Mouse (Mus musculus): Measurements from ENCODE around the gene Zbtb37.

Zbtb37 gene

DNA sequence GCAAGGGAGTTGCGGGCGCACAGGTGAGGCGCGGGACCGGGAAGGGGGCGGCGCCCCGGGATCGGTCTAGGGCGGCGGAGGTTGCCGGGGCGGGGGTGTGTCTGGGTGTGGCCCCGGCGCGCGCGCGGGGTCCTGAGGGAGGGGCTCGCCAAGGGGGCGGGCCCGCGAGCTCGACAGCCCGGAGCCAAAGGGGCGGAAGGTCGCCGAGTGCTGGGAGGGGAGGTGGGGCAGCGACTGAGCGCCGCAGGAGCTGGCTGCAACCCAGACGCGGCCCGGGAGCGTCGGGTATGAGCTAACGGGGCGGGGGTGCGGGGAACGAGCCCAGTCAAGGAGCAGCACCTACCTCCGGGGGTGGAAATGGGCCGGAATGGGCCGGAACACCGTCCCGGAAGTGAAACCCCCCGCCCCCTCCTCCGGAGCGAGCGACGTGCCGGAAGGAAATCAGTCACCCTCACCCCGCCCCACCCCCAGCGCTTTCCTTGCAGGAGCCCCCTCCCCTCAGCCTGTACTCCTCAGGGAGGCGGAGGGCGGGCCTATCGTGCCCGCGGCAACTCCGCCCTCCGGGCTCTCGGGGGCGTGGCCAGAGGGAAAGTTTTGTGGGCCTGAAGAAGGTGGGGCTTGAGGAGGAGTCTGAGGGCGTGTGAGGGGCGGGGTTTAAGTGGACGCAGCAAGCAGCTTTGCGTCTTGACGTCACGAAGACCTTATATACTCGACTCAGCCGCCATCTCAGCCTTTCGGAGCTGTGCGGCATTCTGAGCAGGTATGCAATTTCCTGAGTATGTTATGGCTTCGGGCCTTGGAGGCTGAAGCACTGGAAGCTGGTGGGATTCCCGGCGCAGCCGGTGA is at the start of gene Zbtb37:
Gene Zbtb37 (minus strand): TSS at position 415 of the 846 bp plus-strand sequence.
- peak; percentile 100 for DNase-seq

DNA sequence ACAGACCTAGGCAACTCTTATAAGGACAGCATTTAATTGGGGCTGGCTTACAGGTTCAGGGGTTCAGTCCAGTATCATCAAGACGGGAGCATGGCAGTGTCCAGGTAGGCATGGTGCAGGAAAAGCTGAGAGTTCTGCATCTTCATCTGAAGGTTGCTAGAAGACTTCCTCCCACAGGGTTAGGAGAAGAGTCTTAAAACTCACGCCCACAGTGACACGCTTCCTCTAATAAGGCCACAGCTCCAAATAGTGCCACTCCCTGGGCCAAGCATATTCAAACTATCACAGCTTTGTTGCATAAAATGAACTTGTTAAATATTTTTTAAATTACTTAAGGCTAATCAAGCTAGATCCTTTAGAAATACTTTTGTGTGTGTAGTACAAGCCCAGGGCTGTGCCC is 42.6 kb upstream of the Zbtb37 start:
- DNase-seq, result no peak

DNA sequence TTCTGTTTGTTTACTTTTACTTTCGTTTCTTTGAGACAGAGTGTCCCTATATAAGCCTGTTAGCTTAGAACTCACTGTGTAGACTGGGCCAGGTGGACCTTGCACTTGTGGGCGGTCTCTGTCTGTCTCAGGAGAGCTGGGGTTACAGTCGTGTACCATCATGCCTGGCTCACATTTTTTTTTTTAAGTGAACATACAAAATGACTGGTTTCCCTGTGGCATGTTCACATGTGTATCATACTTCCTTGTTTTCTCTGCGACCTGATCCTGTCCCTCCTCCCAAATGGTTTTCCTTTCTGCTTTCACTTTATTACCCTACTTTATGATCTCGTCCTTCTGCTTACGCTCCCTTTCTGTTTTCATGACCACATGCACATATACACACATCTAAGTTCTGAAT is 41.6 kb upstream of the Zbtb37 start:
- no peak for DNase-seq

DNA sequence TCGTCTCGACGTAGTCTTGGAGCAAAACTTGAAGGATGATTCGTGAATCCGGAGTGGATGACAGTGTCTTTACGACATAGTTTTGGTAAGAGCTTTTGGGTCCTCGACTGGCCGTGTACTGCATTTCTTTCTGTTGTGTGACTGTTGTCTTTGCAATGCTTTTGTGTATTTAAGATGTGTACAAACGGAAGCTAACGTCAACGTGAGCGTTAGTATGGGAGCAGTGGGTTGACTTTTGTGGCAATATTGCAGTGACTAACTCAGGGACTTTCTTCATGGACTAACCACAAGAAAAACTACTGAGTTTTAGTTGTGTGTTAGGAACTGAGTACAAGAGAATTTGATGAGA is 36.6 kb upstream of the Zbtb37 start:
- no peak for DNase-seq

DNA sequence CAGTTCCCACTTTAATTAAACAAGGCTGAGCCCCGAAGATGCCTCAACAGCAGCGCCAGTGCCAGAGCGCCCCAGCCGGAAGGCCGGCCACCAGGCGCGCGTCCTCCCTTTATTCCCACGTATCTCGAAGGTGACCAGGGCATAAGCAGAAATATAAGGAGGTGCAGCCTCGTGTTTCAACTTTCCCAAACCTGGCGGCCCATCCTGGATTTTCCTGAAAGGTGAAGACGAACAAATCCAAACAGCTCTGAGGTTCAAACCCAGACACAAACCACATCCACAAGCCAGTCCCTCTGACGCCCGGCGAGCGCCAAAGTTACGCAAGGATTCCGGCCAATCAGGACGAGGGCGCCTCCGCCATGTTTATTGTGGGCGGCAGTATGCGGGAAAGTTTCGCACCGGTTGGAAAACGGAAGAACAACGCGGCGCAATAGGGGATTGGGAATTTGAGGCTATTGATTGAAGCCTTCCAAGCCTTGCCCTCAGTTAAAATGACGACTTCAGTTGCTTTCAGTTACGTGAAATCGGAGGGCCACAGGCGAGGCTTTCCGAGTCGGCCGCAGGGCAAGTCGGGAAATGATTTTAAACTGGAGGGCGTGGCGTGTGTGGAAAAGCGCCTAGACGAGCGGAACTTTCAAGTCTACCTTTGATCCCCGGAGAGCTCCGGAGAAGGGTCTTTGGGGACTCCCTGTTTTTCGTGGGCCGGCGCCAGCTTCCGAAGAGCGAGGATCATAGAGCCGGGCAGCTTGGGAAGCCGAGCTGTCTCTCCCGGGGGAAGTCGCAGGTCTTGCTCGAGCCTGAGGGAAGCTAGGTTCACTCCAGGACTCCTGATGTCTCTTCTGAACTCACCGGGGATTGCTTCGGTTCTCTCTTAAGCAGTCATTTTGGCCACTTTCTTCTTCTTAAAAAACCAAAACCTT is 36.0 kb upstream of the Zbtb37 start, which contains the start of the genes Dars2 and Cenpl:
Gene Dars2 (minus strand): TSS at position 307 of the 920 bp plus-strand sequence.
Gene Cenpl (plus strand): TSS at position 362 of the 920 bp plus-strand sequence.
- DNase-seq, result peak; percentile 94

DNA sequence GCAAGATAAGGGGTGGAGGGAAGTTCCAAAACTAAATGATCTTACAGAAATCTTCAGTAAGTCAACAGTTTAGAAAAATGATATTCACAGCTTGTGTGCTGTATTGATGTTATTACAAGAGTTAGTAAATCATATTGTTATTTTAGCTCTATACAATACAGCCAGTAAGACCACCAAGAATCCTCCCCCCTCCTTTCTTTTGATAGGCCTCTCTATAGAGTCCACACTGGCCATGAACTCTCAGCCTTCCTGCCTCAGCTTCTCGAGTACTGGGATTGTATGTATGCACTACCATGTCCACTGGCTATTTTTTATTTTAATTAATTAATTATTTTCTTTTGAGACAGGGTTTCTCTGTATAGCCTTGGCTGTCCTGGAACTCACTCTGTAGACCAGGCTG is 28.7 kb upstream of the Zbtb37 start:
- DNase-seq, result no peak

DNA sequence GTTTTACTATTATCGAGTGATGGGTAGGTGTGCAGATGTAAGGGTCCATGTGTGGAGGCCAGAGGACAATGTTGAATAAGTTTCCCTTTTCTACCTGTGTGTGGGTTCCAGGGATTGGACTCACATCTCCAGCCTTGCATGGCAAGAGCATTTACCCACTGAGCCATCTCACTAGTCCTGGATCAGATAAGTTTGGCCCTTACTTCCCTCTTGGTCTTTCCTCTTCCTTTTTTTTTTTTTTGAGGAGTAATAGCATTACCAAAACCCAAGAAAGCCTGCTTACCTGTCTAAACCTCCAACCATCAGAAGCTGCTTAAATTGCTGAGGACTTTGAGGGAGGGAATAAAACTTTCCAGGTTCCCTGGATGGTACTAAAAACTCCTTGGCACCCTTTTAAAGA is 22.5 kb upstream of the Zbtb37 start:
- no peak for DNase-seq

DNA sequence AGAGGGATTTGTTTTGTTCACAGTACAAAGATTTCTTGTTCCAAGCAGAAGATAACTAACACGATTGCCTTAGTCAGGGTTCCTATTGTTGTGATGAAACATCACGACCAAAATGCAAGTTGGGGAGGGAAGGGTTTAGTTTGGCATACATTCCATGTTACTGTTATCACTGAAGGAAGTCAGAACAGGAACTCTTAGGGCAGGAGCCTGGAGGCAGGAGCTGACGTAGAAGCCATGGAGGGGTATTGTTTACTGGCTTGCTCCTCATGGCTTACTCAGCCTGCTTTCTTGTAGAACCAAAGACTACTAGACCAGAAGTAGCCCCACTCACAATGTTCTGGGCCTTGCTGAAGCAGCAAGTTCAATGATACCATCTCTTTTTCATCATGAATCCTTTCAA is 12.3 kb upstream of the Zbtb37 start:
- no peak for DNase-seq

DNA sequence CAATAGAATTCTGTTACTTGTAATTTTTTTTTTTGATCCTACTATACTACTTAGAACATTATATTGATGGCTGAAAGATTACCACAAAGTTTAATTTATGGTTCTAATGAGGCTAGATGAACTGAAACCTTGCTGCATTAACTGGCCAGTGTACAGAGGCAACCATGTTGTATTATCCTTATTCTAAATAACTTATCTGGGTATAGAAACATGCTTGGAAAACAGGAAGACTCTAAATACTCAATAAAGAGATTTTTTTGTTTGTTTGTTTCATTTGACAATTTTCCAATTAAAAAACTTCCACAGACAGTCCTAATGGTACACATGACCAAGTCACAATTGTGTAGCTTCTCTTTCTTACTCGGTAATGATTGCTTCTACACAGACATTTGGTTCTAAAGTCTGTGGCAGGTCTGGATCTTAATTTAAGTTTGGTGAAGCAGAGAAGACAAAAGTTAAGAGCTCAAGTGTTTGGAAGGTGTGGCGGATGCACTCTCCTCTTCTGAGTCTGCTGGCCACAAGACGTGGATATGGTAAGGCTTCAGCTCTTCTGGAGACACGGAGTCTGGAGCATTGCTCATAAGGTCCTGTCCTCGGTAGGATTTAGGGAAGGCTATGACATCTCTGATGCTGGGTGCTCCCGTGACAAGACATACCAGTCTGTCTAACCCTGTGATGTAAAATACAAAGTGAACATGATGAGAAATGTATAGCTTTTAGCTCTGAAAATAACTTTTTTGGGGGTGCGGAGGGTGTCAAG is 6.8 kb upstream of the Zbtb37 start:
- DNase-seq, result no peak

DNA sequence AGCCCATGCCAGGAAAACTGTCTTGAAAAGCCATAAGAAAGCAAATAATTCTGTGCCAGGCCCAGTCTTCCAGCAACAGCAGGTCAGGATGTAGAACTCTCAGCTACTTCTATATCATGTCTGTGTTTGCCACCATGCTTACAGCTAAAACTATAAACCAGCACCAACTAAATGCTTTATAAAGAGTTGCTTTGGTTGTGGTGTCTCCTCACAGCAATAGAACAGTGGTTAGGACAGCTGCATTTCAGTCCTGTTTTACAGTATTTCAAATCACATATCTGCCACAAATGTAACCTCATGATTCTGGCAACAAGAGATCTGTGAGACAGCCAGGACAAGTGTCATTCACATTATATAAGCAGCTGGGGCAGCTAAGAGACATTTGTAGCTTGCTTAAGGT is 6.2 kb upstream of the Zbtb37 start:
- DNase-seq, result no peak

DNA sequence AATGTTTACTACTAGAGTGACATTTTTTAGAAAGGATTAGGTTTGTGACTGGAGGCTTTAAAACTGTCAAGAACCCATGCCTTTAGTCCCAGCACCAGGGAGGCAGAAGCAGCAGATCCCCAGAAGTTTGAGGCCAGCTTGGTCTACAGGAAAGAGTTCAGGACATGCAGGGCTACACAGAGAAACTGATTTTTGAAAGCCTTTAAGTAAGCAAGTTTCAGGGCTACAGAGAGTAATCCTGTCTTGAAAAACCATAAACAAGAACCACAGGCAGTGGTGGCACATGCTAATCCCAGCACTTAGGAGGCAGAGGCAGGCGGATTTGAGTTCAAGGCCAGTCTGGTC is 5.7 kb upstream of the Zbtb37 start:
- no peak for DNase-seq

DNA sequence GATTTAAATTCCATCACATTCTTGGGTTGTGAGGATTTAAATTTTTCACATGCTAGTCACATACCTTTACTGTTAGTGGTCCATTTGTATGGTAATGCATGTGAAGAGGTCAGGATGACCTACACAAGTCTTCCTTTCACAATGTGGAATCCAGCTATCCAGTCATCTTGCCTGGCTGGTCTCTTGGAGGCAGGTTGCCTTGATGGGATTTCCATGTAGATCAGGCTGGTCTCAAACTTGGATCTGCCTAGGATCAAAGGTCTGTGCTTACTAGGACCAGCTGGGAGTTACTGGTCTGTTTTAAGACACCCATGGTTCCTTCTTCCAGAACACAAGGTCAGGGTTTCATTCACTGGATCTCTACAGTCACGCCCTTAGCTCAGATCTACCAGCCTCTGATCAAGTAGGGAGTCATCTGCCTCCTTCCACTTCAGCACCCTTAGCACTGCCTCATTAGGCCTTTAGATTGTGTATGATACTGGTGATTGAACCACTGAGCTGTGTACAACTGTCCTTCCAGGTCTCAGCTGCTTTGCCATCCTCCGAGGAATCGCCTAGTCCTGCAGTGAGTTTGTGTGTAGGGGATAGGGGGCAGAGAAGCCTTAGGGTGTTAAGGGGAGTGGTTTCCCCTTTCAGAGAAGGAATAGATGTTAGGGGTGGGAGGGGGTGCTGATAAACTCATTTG is 5.2 kb upstream of the Zbtb37 start:
- no peak for DNase-seq

DNA sequence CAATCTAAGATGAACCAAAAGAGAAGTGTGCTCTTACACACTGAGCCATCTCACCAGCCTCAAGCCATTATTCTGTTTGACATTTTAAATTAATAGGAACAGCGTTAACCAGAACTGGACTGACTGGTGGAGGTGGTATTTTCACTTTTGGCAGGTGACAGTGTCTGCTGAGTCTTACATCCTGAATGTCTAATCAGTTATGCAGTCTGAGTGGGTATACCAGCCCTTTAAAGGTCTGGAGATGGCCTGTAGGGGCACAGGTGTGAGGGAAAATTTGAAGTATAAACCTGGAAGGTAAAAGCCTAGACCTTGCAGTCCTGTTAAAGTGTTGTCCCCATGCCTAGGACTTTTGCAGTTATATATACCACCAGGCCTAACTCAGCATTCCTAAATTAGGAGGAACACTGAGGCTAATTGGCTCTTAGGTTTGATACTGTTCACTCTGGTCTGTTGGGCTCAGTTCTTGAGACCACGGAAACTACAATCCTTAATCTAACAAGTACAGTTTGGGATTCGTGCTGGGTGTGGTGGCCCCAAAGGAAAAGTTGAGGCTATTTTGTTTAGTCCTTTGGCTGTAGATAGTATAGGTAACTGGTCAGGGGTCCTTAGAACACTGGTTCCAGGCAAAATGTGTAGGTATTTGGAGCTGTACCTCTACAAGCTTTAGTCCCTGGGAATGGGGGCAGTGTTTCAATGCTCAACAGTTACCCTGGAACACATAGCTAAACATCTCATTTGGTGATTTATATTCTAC is 4.5 kb upstream of the Zbtb37 start:
- DNase-seq, result no peak

DNA sequence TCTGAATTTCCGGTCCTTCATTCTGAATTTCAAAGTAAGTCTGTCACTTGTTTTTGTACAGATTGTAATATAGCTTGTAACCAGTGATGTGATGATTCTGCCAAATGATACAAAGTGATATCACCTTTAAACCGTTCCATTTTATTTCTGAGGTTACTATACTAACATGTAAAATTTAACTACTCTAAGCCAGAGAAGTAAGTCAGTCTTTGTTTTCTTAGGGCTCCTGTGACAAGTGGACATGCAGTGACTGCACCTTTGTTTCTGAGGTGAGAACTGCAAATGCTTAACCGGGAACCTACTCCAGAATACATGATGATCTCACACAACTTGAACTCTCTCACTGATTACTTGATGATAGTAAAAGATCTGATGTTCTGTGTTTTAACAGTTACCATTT is 3.4 kb upstream of the Zbtb37 start:
- DNase-seq, result no peak

DNA sequence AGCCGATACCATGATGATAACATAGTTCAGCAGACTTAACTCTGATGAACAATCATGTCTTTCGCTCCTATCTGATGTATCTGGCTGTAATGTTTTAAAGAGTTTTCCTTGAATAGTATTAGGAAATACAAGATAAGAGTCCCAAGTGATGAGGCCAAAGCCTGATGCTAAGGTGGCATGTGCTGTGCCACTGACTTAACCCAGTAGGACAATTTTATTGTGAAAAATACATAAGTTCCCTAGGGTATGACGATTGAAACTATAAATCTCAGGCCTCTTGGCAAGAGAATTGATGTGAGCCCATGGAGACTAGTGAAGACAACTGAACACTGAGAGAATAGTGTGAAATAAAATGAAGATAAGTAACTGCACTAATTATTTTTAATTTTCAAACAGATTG is 3.0 kb upstream of the Zbtb37 start:
- no peak for DNase-seq

DNA sequence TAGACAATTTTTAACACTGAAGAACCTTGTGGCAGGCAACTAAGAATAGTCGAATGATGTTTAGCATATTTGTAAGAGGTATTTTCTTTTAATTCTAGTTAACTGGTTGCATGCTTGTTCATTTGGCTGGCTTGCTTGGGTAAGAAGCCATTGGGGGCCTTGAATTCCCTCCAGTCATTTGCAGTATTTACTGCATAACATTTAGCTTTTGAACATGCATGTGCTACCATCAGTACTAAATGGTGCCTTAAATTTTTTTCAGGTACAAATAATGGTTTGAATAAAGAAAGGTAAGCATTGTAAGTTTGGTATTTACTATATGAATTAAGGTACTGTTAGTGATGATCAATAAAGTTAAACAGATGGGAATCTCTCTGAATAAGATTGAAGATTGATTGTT is 2.4 kb upstream of the Zbtb37 start:
- DNase-seq, result no peak

DNA sequence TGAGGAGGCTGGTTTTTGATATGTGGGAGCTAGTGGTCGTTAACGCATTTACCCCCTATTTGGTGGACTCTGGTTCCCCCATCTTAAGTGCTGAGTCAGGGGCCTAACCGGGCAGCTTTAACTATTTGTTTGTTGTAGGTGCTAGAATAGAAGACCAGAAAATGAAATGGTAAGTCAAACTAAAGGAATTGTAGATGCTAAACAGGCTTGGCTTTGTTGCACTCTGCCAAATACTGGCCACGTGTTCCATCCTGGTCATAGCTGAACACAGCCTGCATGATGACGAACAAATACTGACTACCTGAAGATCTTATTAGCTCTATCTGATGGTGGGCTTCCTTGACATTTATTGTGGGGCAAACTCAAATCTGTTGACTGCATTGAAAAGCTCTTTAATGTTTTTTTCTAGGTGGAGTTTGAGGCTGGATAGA is 1.8 kb upstream of the Zbtb37 start:
- DNase-seq, result peak; percentile 15

DNA sequence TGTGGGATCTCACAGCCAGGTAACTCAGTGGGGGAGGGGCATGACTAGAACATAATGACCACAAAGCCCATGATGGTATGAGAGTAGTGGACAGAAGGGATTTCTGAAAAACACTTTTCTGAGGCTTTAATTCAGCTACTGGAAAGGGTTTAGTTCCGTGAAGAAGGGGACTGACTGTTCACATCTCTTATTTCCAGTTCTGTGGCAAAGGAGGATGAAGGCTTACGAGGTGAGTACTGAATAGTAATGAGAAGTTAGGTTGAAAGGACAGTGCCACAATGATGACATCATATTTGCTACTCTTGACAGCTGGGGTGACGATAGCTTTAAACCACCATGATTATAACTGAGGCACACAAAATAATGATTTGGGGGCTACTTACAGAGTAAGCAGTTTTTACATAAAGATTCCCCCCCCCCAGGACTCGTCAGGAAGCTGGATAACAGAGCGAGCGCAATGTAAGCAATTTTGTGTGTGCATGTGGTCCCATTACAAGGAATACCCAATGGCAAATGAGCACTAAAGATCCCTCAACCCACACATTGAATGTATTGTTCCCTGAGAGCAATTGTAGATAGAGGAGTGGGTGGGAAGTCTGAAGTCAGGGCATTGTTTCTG is 1.2 kb upstream of the Zbtb37 start:
- no peak for DNase-seq

DNA sequence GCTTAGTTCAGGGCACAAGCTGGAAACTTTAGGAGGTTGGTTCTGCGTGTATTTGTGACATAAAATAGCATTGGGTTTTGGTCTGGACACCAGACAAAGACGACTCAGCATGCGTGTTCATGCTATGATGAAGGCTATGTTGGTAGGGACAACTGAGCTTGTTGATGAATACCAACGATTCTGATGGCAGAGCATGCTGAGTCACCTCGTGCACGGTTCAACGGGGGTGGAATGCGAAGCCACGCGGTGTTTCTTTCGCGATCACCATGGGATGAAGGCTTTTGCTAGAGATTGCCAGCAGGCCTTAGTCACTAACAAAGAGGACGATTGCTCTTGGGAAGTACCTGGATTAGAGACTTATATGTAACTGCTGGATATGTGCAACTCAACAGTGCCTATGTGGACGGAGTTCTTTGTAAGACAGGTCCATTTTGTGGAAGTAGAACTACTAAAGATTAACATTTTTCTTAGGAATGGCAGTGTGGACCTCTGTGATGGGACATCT is 684 bp upstream of the Zbtb37 start:
- no peak for DNase-seq

DNA sequence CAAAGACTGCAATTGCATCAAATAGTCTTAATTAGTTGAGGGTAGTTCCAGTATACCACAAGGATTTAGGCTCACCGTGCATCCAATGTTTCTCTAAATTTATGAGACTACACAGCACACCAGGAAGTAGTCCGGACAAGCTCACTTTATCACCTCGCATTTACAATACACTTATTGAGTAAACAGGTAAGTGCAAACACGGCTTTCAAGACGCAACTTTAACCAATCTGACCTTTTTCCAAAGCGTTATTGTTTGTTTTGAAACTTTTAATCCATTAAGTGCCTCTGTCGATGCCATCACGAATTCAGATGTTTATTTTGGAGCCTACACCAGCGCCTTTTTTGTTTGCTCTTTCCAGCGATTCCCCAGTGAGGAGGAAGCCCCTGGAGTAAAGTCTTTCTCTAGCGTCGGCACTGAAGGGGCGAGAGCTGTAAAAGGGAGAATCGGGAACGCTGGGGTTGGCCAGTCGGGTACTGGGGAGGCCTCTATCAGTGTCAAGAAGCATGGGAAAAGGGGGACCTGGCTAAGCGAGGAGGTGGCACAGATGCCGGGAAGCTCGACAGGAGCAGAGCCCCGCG is 704 bp downstream of the Zbtb37 start:
- DNase-seq, result no peak

DNA sequence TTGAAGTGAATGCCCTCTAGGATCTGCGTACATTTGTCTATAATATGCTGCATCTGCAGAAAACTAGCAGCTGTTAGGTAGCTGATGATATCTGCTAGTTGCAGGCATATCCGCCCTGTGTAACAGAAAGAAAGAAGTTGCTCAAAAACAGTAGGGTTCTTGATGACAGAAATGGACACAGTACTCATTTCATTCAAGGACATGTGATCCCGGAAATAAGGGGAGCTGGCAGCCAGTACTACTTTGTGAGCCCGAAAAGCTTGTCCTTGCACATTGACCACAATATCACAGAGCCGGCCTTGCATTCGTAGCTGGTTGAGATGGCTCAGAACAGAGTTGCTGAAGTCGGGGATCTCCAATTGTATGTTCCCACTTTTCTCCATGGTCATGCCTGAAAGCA is 2.3 kb downstream of the Zbtb37 start:
- no peak for DNase-seq

Measured in thymus, postnatal 25 days (tissue).